Mouse (Mus musculus) leukemia stem cell, adult 10-12 weeks (primary cell): Measurements from ENCODE around the gene Eif2b5. TPM values are rescaled to one million over a fixed set of nuclear protein-coding genes. Genes with fewer than 3 reads are reported as not detected.

ENCODE experiments used
- polyA plus RNA-seq: library from polyadenylated mRNA; stranded (reverse); fragments of >175 nt; gene quantifications from 2 replicates; pipeline ENCODE4 v1.2.3, GENCODE M21; 2012; ENCODE audit warnings: low replicate concordance

The Eif2b5 gene
- polyA plus RNA-seq, result 23.3 and 34.1 TPM in 2 replicates

GRCm38 (mm10) chr16:20498677-20499475 lies at the start of gene Eif2b5:
Gene Eif2b5, plus strand, starts transcription at chr16:20498817.

GRCm38 (mm10) chr16:20516726-20517201 lies 18.1 kb downstream of the Eif2b5 start, which contains the start of gene Dvl3:
Gene Dvl3, plus strand, starts transcription at chr16:20516982.

GRCm38 (mm10) chr16:20535296-20536080 lies 36.9 kb downstream of the Eif2b5 start, which contains the start of gene Ap2m1:
Gene Ap2m1, plus strand, starts transcription at chr16:20535478.

GRCm38 (mm10) chr16:20548096-20548948 lies 49.7 kb downstream of the Eif2b5 start, which contains the start of gene Abcf3:
Gene Abcf3, plus strand, starts transcription at chr16:20548577.

Other genes with a start within 250 kb of the Eif2b5 start
- 77.6 and 105 TPM in 2 replicates for gene Parl, start 196.4 kb upstream of the Eif2b5 start, polyA plus RNA-seq
- 0.23 TPM in 1 of 2 replicates, not detected in the other for gene Cyp2ab1, start 173.4 kb upstream of the Eif2b5 start, polyA plus RNA-seq
- 7.2 and 7.3 TPM in 2 replicates for gene Abcc5, start 72.4 kb upstream of the Eif2b5 start, polyA plus RNA-seq
- 29.3 and 33.6 TPM in 2 replicates for gene Dvl3, start 18.2 kb downstream of the Eif2b5 start, polyA plus RNA-seq
- 48.8 and 95.7 TPM in 2 replicates for gene Ap2m1, start 36.7 kb downstream of the Eif2b5 start, polyA plus RNA-seq
- gene Abcf3, start 49.8 kb downstream of the Eif2b5 start, polyA plus RNA-seq, result 11.8 and 47.6 TPM in 2 replicates
- 0.07 and 0.19 TPM in 2 replicates for gene Vwa5b2, start 90.7 kb downstream of the Eif2b5 start, polyA plus RNA-seq
- gene Eef1akmt4, start 112.8 kb downstream of the Eif2b5 start, polyA plus RNA-seq, result 0.84 and 18.9 TPM in 2 replicates
- not detected in 2 replicates for gene Gm49333, start 112.8 kb downstream of the Eif2b5 start, polyA plus RNA-seq
- 22.1 and 25.7 TPM in 2 replicates for gene Alg3, start 112.9 kb downstream of the Eif2b5 start, polyA plus RNA-seq
- gene Camk2n2, start 122.5 kb downstream of the Eif2b5 start, polyA plus RNA-seq, result 0.82 and 1.0 TPM in 2 replicates
- not detected in 2 replicates for gene Ece2, start 131.0 kb downstream of the Eif2b5 start, polyA plus RNA-seq
- gene Psmd2, start 152.8 kb downstream of the Eif2b5 start, polyA plus RNA-seq, result 132 and 218 TPM in 2 replicates
- gene Eif4g1, start 169.5 kb downstream of the Eif2b5 start, polyA plus RNA-seq, result 2,113 and 2,308 TPM in 2 replicates
- 1.2 and 2.3 TPM in 2 replicates for gene Fam131a, start 194.4 kb downstream of the Eif2b5 start, polyA plus RNA-seq
- gene Polr2h, start 218.8 kb downstream of the Eif2b5 start, polyA plus RNA-seq, result 2.8 and 6.5 TPM in 2 replicates
- 30.8 and 40.4 TPM in 2 replicates for gene Clcn2, start 218.9 kb downstream of the Eif2b5 start, polyA plus RNA-seq
- gene Chrd, start 234.3 kb downstream of the Eif2b5 start, polyA plus RNA-seq, result 0.18 TPM in 1 of 2 replicates, not detected in the other
- not detected in 2 replicates for gene Thpo, start 235.7 kb downstream of the Eif2b5 start, polyA plus RNA-seq